Mouse (Mus musculus) heart, adult 9 months (tissue): Measurements from ENCODE around the gene Gm7903.
"Not testable (repeated sequence)": the region's sequence is repeated elsewhere in the genome, so short reads cannot be mapped to it uniquely, and the experiment has no call there.

Experiments
- DNase-seq, 2 experiments: peaks; one replicate each; pipeline ENCODE4 v3.0.0; 2022; ENCODE audit warnings: low spot score in 2 of 2

Gene Gm7903

DNA sequence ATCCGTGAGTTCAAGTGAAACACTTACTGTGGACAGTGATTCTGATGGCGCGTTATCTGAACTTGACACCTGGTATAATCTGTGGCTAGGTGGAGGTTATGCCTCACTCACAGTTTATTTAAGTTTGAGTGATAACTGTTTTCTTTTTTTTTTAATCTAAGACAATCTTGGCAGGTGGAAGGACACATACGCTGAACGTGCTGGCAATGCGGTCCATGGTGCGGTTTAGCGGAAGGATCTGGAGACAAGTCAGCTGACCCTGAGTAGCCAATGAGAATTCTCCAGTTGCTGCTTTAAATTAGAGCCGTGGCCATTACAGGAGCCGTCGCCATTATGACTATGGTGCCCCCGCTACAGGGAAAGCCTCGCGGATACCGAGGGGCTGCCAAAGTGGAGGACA is at the start of gene Gm7903:
TSS of gene Gm7903 (plus strand) at position 301 of the 400 bp plus-strand sequence.
- DNase-seq: not testable (repeated sequence)

DNA sequence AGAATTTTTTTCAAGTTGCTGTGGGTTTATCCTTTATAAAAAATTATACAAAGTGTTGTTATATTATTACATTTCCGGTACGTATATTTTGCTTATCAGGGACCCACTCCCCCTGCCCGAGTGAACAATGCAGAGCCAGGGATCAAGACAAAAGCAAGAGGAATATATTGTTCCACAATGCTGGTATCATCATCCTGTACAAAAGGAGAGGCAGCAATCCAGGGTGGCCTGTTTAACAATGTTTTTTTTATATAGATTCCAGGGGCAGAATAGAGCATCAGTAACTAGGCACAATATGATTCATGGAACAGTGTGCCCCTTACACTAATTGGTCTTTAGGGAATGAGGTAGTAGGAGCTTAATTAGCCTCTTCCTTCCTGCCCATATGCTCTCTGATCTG is 30.1 kb upstream of the Gm7903 start:
- DNase-seq: not testable (repeated sequence)

DNA sequence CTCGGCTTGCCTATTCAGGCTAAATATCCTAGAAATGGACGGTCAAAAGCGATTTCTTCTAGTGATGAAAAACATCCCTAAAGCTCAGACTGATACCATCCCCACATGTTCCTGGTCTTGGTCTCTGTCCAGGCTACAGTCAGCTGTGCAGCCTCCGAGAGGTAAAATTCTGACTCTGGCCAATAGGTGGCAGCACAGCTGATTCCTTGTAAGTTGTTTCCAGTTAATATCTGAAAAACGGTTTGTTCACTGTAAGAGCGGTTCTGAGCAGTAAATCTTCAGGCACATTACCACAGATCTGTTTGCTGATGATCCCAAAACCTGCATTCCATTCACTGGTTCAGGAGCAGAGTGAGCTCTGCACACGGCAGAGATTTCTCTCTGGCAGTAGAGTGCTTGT is 12.4 kb upstream of the Gm7903 start:
- not testable (repeated sequence) for DNase-seq

DNA sequence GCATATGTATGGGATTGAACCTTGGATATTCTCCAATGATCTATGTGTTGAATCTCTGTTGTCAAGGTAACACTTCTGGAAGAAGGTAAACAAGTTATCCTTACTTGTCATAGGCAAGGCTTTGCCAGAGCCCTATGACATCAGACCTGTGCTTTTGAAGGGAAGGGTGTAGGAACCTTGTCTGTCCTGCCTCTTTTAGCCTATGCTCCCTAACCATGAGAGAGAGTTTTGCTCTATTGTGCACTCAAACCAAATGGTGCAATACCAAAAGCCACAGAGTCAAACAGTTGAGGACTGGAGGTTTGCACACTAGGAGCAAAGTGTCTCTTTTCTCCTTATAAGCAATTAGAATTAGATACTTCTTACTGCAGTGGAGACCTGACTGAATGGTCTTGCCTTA is 11.8 kb upstream of the Gm7903 start:
- not testable (repeated sequence) for DNase-seq

DNA sequence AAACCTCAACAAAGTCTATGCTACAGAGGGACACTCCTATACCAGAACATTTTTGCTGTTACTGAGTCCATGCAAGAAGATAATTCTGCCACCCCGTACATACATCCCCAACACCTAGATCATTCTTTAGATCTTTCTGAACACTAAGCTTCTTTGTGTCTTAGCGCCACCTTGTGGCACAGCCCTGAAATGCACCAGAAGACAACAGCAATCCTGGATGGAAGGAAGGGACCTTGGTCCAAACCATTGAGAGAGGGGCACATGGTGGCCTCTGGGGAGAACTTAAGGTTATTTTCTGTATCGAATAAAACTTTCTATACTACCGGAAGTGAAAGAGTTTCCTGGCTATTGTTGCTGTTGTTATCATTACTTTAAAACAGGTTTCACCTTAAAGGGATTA is 11.2 kb upstream of the Gm7903 start:
- DNase-seq: not testable (repeated sequence)

DNA sequence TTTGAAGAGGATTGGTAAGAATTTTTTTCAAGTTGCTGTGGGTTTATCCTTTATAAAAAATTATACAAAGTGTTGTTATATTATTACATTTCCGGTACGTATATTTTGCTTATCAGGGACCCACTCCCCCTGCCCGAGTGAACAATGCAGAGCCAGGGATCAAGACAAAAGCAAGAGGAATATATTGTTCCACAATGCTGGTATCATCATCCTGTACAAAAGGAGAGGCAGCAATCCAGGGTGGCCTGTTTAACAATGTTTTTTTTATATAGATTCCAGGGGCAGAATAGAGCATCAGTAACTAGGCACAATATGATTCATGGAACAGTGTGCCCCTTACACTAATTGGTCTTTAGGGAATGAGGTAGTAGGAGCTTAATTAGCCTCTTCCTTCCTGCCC is 30.5 kb downstream of the Gm7903 start:
- DNase-seq: not testable (repeated sequence)

DNA sequence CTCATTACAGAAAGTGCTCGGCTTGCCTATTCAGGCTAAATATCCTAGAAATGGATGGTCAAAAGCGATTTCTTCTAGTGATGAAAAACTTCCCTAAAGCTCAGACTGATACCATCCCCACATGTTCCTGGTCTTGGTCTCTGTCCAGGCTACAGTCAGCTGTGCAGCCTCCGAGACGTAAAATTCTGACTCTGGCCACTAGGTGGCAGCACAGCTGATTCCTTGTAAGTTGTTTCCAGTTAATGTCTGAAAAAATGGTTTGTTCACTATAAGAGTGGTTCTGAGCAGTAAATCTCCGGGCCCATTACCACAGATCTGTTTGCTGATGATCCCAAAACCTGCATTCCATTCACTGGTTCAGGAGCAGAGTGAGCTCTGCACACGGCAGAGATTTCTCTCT is 48.3 kb downstream of the Gm7903 start:
- not testable (repeated sequence) for DNase-seq

DNA sequence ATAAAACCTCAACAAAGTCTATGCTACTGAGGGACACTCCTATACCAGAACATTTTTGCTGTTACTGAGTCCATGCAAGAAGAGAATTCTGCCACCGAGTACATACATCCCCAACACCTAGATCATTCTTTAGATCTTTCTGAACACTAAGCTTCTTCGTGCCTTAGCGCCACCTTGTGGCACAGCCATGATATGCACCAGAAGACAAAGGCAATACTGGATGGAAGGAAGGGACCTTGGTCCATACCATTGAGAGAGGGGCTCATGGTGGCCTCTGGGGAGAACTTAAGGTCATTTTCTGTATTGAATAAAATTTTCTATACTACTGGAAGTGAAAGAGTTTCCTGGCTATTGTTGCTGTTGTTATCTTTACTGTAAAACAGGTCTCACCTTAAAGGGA is 49.5 kb downstream of the Gm7903 start:
- not testable (repeated sequence) for DNase-seq
